Mouse (Mus musculus): Measurements from ENCODE around the gene B3gnt2.
A peak's percentile ranks its signal among the peaks of the same experiment; 100 is the strongest.
"Not testable (repeated sequence)": the region's sequence is repeated elsewhere in the genome, so short reads cannot be mapped to it uniquely, and the experiment has no call there.

B3gnt2 gene

DNA sequence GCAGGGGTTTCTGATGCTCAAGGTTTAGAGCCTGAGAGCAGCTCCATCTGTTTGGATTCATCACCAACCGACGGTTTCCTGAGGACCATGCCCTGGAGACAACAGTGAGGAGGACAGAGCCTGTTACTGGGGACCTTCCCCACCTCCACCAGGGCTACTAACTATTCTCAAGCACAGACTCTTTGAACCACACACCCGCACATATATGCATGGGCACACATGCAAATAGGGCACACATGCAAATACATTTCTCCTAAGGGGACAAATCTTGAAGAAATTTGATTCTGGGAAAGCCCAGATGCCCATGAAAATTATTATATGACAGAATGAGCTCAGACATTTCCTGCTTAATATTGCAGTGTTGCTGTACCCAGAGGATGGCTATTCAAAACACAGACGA lies 95.3 kb downstream of the B3gnt2 start:
- no peak for DNase-seq

DNA sequence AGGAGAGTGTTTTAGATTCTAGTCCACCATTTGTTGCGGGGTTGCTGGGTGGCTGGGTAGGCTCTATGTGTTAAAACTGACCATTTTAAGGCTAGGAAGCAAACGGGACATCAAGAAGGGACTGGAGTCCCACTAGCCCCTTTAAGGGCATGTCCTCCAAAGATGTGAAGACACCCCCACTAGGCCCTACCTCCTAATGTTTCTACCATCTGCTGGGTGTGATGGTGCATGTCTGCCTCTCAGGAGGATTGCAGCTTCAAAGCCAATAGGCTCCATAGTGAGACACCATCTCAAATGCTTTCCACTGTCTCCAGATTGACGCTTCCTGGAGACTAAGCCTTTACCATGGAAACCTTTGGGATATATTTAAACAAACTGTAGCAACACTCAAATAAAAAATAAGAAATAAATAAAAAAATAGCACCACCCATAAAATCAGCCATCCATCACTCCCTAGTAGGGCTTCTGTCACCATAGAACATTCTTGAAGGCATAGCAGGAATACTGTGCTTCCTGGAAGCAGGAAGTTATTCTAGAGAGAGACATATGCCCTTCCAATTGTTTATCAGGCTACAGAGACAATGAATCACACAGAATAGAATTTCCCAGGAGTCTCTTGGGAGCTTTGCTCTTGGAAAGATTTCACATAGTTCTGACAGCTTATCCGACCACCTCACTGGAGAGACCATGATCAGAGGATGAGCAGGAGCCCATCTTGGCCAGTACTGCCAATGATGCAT lies 97.0 kb downstream of the B3gnt2 start:
- DNase-seq, result no peak

DNA sequence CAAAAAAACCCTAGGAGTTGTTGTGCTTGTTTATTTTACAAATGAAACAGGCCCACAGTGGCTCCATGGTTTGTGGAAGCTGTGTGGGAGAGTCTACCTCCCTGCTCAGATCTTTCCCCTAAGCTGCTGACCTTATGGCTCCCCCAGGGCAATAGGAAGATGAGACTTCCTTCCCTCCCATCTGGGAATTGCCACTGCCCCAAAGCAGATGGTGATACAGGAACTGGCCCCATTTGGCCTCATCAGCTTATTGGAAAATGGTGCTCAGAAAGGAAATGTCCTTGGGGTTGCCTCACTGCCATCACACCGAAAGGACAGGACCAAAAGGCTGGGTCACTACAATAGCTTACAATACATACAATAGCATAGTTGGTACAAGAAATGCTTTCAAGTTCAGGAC lies 97.7 kb downstream of the B3gnt2 start:
- no peak for DNase-seq

- DNase-seq, result no peak
Observed at GRCm38 (mm10) chr11:22762236-22762927, 98.4 kb downstream of the B3gnt2 start.

DNA sequence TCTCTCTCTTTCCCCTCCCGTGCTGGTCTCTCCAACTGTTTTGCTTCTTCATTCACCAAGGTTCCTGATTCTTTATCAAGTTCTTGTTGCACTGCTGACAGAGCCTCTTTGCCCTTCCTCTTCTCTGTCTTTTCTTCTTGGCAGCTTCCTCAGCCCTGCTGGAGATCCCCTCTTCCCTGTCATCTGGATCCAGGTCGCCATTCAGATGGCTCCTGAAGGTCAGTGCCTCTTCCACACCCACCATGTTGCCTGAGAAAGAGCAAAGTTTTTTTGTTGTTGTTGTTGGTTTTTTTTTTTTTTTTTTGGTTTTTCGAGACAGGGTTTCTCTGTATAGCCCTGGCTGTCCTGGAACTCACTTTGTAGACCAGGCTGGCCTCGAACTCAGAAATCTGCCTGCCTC lies 101.0 kb downstream of the B3gnt2 start:
- DNase-seq, result no peak

DNA sequence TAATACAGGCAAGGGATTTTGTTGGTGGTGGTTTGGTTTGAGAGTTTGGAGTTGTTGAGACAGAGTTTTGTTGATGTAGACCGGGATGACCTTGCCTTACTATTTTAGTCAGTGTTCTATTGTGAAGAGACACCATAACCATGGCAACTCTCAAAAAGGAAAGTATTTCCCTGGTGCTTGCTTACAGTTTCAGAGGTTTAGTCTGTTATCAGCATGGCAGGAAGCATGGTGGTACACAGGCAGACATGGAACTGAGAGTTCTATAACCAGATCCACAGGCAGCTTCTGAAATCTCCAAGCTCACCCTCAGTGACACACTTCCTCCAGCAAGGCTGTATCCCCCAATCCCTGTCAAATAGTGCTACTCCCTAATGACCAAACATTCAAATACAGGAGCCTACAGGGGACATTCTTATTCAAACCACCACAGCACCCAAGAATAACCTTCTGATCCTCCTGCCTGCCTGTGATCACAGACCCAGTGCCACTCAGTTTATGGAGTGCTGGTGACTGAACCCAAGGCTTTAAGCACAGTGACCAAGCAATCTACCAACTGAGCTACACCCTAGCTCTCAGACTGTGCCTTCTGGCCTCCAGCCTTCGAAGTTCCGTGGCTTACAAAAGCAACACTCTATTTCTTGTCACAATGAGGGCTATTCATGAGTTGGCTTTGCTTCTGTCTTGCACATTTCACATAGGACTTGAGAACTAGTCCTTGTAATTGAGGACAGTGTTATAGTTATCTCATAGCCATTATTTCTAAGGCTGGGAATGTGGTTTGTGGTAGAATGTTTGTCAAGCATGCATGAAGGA lies 104.4 kb downstream of the B3gnt2 start:
- DNase-seq, result no peak

DNA sequence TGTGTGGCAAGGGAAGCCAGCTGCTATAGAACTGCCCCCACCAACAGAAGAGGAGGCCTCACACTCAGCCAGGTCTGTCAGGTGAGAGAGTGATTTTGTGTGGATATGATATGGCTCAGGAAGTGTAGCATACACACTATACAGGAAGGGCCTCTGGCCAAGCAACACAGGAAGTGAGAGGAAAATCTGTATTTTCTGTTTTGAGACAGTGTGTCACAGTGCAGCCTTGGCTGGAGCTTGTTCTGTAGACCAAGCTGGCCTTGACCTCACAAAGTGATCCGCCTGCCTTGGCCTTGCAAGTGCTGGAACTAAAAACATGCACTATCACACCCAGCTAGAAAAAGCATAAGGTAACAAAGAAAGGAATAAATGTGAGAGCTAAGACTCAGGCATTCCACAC lies 105.6 kb downstream of the B3gnt2 start:
- DNase-seq, result no peak

DNA sequence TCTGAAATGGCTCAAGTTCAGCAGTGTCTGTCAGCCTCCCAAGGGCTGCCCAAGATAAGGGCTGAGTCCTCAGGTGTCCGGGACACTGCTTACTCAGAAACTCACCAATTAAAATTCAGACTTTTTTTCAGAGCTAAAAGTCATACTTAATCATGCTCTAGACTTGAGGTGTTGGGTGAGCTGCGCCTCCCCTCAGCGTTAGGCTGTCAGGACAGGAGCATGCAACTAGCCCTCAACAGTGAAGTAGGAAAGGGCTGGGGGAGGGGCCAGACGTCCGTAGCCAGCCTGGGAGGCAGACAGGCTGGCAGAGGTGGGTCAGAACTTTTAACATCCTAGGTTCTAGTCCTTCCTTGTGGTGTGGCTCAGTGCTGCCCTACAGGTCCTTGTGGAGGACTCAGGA lies 108.2 kb downstream of the B3gnt2 start:
- no peak for DNase-seq

DNA sequence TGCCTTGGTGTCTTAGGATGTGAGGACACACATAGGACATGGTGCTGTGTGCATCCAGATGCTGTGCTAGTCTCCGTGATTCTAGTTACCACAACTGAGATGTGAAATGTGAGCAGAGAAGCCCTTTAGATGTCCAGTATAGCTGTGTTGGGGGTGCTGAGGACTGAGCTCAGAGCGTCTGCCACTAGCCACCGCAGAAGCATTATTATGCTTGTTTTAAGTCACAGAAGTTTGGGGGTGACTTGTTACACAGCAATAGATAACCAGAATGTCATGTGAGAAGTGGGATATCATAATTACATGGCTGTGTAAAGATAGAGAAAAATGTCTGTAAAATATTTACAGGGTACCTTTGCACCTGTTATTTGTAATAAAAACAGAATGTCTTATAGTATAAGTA lies 109.2 kb downstream of the B3gnt2 start:
- no peak for DNase-seq

GRCm38 (mm10) chr11:22747406-22747805 lies 113.4 kb downstream of the B3gnt2 start:
- DNase-seq, result no peak

- no peak for DNase-seq
Observed at GRCm38 (mm10) chr11:22745356-22745755, 115.4 kb downstream of the B3gnt2 start.

GRCm38 (mm10) chr11:22743561-22744269 lies 117.0 kb downstream of the B3gnt2 start:
- peak; percentile 8 to 34 for DNase-seq

- no peak for DNase-seq
Observed at GRCm38 (mm10) chr11:22741998-22742626, 118.6 kb downstream of the B3gnt2 start.

GRCm38 (mm10) chr11:22741436-22741835 lies 119.3 kb downstream of the B3gnt2 start:
- DNase-seq, result peak in 1 of 2 experiments; percentile 50

DNA sequence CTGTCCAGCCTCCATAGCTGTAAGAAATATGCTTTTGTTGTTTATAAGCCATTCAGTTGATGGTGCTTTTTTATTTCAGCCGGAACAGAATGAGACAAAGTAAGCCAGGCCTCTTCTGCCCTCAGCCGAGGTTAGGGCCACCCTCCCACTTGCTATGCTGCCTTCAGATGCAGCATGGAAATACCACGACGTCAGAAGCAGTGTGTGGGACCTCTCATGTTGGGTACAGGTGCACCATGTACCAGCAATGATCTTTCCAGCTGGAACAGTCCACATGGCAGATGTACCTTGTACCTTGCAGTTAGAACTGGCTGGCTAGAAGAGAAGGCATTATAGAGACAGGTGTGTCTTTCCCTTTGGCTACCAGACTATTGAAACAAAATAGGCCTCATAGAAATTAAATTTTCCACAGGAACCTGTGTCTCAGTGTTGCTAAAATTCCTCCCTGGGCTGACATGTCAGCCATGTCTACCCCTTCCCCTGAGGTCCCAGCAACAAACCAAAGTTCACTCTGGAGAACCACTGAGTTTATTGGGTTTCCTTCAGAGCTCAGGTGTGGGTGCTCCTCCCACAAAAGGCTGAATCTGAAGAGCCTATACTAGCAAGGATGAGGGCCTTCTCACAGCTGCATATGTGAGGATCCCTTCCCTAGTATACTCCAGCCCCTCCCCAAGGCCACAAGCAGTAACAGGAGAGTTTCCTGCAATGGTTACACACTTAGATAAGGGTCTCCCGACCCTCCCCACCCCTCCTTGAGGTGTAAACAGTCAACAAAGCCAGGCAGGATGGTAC lies 121.1 kb downstream of the B3gnt2 start:
- no peak for DNase-seq

DNA sequence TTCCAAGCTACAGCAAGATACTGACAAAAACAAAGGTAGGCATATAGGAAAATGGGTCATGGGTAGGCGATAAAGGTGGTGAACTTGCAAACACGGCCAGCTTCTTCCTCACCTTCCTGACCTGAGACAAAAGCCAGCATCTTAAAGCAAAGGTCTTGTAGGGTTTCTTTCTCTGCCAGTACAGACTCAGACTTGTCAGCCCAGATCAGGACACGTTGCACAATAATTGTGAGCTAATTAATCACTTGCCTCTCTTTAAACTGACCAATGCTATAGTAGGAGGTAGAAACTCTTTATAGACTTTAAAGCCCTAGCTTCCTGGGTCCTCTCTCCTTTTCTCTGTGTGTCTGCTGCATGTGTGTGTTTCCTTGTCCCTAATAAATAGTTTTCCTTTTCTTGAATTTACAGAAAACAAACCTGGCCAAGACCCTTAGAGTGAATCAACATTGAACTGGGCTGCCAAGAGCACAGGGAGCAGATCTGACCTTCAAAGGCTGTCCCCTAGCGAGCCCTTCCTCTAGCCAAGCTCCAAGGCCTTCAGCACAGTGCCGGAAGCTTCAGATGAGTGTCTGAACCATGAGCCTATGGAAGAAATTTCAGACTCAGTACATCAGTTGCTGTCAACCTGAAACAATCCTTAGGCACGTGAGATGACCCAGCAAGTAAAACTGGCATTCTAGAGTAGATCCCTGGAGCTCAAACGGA lies 124.1 kb downstream of the B3gnt2 start:
- no peak for DNase-seq

GRCm38 (mm10) chr11:22735128-22735527 lies 125.6 kb downstream of the B3gnt2 start:
- DNase-seq, result not testable (repeated sequence)

DNA sequence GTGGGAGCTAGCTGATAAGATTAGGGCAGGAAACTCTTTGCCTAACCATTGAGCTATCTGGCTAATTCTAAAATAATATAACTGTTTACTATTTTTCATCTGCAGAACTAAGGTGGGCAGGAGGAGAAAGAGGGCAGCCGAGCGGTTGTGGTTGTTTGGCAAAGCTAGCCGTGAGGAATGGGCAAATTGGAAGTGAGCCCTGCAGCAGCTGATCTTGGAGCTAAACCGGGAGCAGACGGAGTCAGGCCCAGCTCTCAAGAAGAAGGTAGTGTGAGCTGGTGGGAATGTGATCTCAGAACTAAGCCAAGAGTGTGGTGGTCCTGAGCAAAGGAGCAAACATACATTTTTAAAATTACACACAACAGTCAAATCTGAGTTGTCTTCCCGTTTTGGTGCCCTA lies 126.8 kb downstream of the B3gnt2 start:
- DNase-seq, result no peak

DNA sequence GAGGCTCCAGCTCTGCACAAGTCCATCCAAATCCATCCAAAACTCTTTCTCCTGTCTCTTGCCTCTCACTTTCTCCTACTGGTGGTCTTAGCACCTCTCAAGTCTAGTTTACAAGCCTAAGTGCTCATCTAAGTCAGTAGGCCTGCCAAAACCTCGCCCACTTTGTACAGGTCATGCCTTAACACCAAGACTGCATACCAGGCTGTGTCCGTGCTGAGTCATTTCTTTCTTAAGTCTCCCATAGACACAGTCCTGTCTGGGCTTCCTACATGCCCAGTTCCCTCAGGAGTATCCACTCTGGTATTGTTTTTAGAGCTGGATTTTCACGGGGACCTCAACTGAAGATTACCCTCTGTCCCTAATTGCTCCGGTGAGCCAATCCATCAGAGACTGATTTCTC lies 127.9 kb downstream of the B3gnt2 start:
- no peak for DNase-seq

DNA sequence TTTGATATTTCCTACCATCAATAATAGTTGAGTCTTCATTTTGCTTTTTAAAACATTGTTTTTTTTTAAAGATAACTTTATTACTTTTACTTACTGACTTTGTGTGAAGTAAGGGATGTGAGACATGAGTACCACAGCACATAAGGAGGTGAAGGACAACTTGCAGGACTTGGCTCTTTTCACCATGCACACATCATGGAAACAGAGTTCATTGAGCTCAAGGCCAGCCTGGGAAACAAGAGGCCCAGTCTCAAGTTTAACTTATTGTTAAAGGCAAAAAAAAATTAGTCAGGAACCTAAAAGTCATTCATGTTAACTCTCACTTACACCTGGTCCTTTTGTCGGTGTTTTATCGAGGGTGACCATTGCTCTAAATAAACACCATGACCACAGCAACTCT lies 137.7 kb downstream of the B3gnt2 start:
- DNase-seq, result no peak

DNA sequence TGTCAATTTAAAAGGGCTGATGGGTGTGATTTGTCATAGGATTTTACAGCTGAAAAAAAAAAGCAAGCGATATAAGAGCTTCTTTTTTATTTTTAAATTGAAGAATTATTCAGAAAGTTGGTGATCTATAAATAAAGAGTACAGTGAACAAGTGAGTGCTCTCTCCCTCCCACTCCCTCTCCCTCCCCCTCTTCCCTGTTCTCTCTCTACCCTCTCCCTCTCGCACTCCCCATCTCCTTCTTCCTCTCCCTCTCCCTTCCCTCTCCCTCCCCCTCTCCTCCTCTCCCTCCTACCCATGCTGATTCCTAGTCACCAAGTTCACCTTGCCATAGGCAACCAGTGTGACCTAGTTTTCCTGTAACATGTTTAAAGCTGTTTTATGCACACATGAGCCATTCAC lies 140.7 kb downstream of the B3gnt2 start:
- DNase-seq, result no peak

Data from lung, adult 18-20 months (tissue).